Mouse (Mus musculus): ENCODE measurements at regions not wholly inside any gene's neighbourhood (a gene's known extent, or its start where the extent isn't known, plus 50 kb on each side); places are given as distances from the start of the nearest gene placed in this dataset.

- no peak overlapping the region for H3K27ac ChIP-seq (ENCODE audit: insufficient read depth, low read length)
- no peaks in the 10 kb centered on the region for H3K4me1 ChIP-seq (ENCODE audit: control insufficient read depth, insufficient read depth, low read length)
- TF ChIP-seq CTCF (IDR thresholded peaks at IDR 0.05; ENCODE audit: extremely low read depth, insufficient read depth, low read length) (no peak), POLR2A (IDR thresholded peaks at IDR 0.05; ENCODE audit: extremely low read depth, insufficient read depth, low read length) (no peak)
Measured at GRCm38 (mm10) chr2:117987426-117988215, 124.1 kb upstream of the Thbs1 start.

DNA sequence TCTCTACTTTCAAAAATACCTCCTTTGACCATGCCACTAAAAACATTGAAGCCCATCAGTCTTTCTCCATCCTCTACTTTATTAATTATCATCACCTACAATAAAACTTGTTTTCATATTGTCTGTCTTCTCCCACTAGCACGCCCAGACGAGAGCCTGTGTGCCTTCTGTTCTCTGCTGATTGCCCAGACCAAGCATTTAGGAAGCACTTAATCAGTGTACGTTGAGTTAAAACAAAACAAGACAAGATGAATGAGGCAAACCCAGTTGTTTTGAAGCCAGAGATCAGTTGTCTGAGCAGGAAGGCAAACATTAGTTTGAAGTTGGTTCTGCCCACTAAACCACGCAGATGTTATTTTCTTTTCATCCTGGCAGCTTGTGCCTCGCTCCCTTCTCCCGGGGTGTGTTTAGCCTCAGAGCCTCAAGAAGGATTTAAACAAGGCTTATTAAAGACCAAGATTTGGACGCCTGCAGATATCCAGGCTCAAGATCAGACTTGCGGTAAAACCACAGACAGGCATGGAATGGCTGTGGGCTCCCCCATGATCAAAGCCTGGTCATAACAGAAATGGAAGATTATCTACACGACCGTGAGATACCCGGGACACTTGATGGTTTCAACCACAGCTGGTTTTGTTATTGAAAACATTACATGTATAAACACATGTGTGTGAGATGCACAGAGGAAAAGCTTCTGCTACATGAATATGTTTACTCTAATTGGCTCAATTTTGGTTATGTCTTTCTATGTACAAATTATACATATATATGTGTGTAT is 123.1 kb upstream of the Thbs1 start:
- no peak for TF ChIP-seq POLR2A (IDR thresholded peaks at IDR 0.05; ENCODE audit: extremely low read depth, insufficient read depth, low read length)
- TF ChIP-seq CTCF (IDR thresholded peaks at IDR 0.05; ENCODE audit: extremely low read depth, insufficient read depth, low read length): no peak
- H3K4me3 ChIP-seq (ENCODE audit: insufficient read depth, low read length): no peak overlapping the region
- no peaks in the 10 kb centered on the region for H3K4me1 ChIP-seq (ENCODE audit: control insufficient read depth, insufficient read depth, low read length)
- no peak overlapping the region for H3K27ac ChIP-seq (ENCODE audit: insufficient read depth, low read length)

More at GRCm38 (mm10) chr2:117987426-117988215, 124.1 kb upstream of the Thbs1 start:
- H3K4me3 ChIP-seq (ENCODE audit: insufficient read depth, low read length): no peak overlapping the region

DNA sequence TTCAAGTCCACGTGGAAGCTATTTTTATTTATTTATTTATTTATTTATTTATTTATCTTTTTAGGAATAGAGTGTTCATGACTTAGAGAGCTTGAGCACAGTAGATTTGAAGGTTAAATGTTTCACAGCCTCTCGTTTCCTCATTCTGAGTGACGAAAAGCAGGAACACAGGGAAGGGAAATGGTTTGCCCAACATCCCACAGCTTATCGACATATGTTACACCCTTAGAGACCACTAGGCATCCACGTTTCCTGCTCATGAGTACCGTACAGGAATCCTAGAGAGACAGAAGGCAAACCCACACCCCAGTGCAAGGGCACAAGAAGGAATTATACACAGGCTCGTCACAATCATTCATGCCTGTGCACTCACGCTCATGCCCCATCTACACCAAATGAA is 122.5 kb upstream of the Thbs1 start:
- H3K27ac ChIP-seq (ENCODE audit: insufficient read depth, low read length): no peak overlapping the region
- H3K4me3 ChIP-seq (ENCODE audit: insufficient read depth, low read length): no peak overlapping the region

GRCm38 (mm10) chr2:117996130-117997083 is 115.3 kb upstream of the Thbs1 start:
- no peak overlapping the region for H3K4me3 ChIP-seq (ENCODE audit: insufficient read depth, low read length)
- no peak for TF ChIP-seq CTCF (IDR thresholded peaks at IDR 0.05; ENCODE audit: extremely low read depth, insufficient read depth, low read length)
- no peak for TF ChIP-seq POLR2A (IDR thresholded peaks at IDR 0.05; ENCODE audit: extremely low read depth, insufficient read depth, low read length)
- H3K4me1 ChIP-seq (ENCODE audit: control insufficient read depth, insufficient read depth, low read length): no peaks in the 10 kb centered on the region
- no peak overlapping the region for H3K27ac ChIP-seq (ENCODE audit: insufficient read depth, low read length)

More for the DNA sequence above, 122.5 kb upstream of the Thbs1 start:
- H3K4me1 ChIP-seq (ENCODE audit: control insufficient read depth, insufficient read depth, low read length): no peaks in the 10 kb centered on the region
- TF ChIP-seq POLR2A (IDR thresholded peaks at IDR 0.05; ENCODE audit: extremely low read depth, insufficient read depth, low read length) (no peak), CTCF (IDR thresholded peaks at IDR 0.05; ENCODE audit: extremely low read depth, insufficient read depth, low read length) (no peak)

DNA sequence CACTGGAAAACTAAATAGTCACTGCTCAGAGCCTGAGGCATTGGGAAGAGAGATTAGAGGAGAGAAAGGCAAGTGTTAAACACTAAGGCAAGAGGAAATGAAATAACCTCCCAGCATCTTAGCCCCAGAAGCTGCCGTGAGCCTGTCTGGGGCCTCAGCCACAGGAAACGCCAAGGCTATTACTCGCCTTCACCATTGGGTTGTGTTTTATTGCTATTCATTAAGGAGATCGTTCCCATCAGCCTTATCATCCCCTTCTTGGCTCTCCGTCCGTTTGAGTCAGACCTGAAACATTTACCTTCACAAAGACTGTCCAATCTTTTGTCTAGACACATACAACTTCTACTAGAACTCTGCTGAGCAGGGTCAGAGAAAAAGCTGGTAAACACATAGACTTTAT is 112.0 kb upstream of the Thbs1 start:
- TF ChIP-seq CTCF (IDR thresholded peaks at IDR 0.05; ENCODE audit: extremely low read depth, insufficient read depth, low read length): no peak
- TF ChIP-seq POLR2A (IDR thresholded peaks at IDR 0.05; ENCODE audit: extremely low read depth, insufficient read depth, low read length): no peak
- H3K27ac ChIP-seq (ENCODE audit: insufficient read depth, low read length): no peak overlapping the region
- no peak overlapping the region for H3K4me3 ChIP-seq (ENCODE audit: insufficient read depth, low read length)
- H3K4me1 ChIP-seq (ENCODE audit: control insufficient read depth, insufficient read depth, low read length): no peaks in the 10 kb centered on the region

DNA sequence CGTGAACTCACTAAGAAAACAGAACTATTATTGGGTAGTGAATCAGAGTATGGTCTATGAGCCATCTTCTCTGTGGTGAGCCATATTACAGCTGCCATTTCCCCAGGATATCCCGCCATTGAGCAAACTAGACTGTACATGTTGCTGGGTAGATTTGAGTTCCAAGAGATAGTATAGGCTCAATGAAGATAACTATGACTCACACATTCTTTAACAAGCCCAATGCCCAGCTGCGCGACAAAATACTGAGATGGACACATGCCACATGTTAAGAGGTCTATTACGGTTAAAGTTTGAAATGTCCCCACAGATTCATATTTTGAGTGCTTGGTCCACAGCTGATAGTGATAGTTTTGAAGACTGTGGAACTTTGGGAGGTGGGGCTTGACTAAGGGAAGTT is 107.5 kb upstream of the Thbs1 start:
- H3K4me3 ChIP-seq (ENCODE audit: insufficient read depth, low read length): no peak overlapping the region
- TF ChIP-seq POLR2A (IDR thresholded peaks at IDR 0.05; ENCODE audit: extremely low read depth, insufficient read depth, low read length) (no peak), CTCF (IDR thresholded peaks at IDR 0.05; ENCODE audit: extremely low read depth, insufficient read depth, low read length) (no peak)
- no peak overlapping the region for H3K27ac ChIP-seq (ENCODE audit: insufficient read depth, low read length)
- no peaks in the 10 kb centered on the region for H3K4me1 ChIP-seq (ENCODE audit: control insufficient read depth, insufficient read depth, low read length)

DNA sequence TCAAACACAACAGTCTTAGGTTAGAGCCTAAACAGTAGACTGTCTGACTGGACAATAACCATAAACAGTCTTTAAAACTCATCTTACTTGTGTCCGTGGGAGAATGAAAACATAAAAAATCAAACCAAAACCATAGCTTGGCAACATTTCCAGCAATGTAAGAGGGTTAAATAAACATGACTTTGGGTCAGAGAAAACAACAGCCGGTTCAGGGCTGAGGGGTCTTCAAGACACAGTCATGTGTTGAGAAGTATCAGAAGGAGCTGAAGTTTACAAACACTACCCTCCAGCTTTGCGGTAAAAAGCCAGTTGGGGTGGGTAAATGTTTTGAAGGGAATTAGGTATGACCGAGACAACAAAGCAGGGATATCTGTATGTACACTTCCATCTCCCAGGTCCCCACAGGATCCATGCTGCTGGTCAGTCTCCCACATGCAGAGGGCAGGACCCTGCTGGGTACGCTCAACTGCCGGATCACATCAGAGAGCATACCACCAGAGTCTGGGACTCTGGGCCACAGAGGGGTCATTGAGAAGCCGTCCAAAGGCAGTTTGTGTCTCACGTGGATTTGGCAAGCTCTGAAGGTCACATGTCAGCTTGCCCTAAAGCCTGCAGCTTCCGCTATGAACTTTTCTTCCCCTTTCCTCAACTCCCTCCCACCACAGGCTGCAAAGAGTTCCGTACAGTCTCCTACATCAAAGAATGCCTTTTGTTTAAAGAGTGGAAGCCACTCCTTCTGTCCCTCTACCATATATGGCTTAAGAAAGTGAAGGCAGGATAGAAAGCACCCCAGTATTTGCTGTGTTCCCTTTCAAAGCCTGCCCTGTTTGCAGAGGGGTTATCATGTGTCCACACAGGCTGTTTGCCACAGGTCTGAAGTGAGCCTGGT is 103.9 kb upstream of the Thbs1 start:
- TF ChIP-seq CTCF (IDR thresholded peaks at IDR 0.05; ENCODE audit: extremely low read depth, insufficient read depth, low read length) (no peak), POLR2A (IDR thresholded peaks at IDR 0.05; ENCODE audit: extremely low read depth, insufficient read depth, low read length) (no peak)
- Histone ChIP-seq H3K4me1 (ENCODE audit: control insufficient read depth, insufficient read depth, low read length) (no peaks in the 10 kb centered on the region), H3K27ac (ENCODE audit: insufficient read depth, low read length) (no peak overlapping the region), H3K4me3 (ENCODE audit: insufficient read depth, low read length) (no peak overlapping the region)

DNA sequence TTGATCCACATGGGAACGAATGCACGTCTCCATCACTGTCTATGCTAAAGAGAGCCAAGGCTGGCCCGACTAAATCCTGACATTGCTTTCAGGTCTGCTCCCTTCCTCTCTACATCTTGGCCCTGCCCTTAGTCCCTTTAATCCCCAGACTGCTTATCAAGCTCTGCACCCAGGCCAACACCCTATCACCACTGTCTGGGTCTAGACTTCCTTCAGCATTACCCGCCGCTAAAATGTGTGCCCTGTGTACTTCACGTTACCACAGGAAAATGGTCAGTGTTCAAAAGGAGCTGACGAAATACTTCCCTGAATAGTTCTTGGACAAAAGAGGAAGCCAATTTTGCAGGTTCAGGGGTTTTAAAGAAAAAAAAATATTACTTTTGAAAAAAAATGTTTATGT is 100.0 kb upstream of the Thbs1 start:
- Histone ChIP-seq H3K4me3 (ENCODE audit: insufficient read depth, low read length) (no peak overlapping the region), H3K27ac (ENCODE audit: insufficient read depth, low read length) (no peak overlapping the region), H3K4me1 (ENCODE audit: control insufficient read depth, insufficient read depth, low read length) (no peaks in the 10 kb centered on the region)
- TF ChIP-seq POLR2A (IDR thresholded peaks at IDR 0.05; ENCODE audit: extremely low read depth, insufficient read depth, low read length): no peak
- TF ChIP-seq CTCF (IDR thresholded peaks at IDR 0.05; ENCODE audit: extremely low read depth, insufficient read depth, low read length): no peak
